Mouse (Mus musculus) limb, embryonic 14.5 days (tissue): ENCODE measurements at regions not wholly inside any gene's neighbourhood (a gene's known extent, or its start where the extent isn't known, plus 50 kb on each side); places are given as distances from the start of the nearest gene placed in this dataset.

Source experiments
- ATAC-seq: fragments of 200-750 bp; cut with Nextera tagmentation; 2 replicates; pipeline ENCODE4 v1.8.0; 2017; ENCODE audit warnings: low read depth, moderate number of reproducible peaks, moderate TSS enrichment; ENCODE audit not compliant: low FRiP score
- DNase-seq: peaks from one replicate; pipeline ENCODE4 v3.0.0-alpha.2; 2015; ENCODE audit warnings: low spot score
- H3K27ac ChIP-seq: fragments of 300-500 bp; sonication (generic); replicated peaks from 2 replicates; pipeline ENCODE4 v1.5.1; 2014; ENCODE audit warnings: low read depth, mild to moderate bottlenecking, low read length, moderate library complexity, mixed read lengths
- H3K27me3 ChIP-seq: fragments of 300-500 bp; sonication (generic); 2 replicates; pipeline ENCODE4 v1.6.1; 2014; ENCODE audit warnings: low read length, mixed read lengths; ENCODE audit not compliant: control insufficient read depth, insufficient read depth
- H3K36me3 ChIP-seq: fragments of 300-500 bp; sonication (generic); 2 replicates; pipeline ENCODE4 v1.6.1; 2014; ENCODE audit warnings: mild to moderate bottlenecking, low read length, moderate library complexity, mixed read lengths; ENCODE audit not compliant: control insufficient read depth, insufficient read depth
- H3K4me1 ChIP-seq: fragments of 300-500 bp; sonication (generic); 2 replicates; pipeline ENCODE4 v1.6.1; 2014; ENCODE audit warnings: antibody characterized with exemption, low read length, mixed read lengths; ENCODE audit not compliant: control insufficient read depth, insufficient read depth
- H3K4me2 ChIP-seq: fragments of 300-500 bp; sonication (generic); replicated peaks from 2 replicates; pipeline ENCODE4 v1.6.1; 2014; ENCODE audit warnings: low read depth, mild to moderate bottlenecking, low read length, moderate library complexity; ENCODE audit not compliant: severe bottlenecking
- H3K4me3 ChIP-seq: fragments of 300-500 bp; sonication (generic); replicated peaks from 2 replicates; pipeline ENCODE4 v1.5.1; 2014; ENCODE audit warnings: low read length
- H3K9ac ChIP-seq: fragments of 300-500 bp; sonication (generic); 2 replicates; pipeline ENCODE4 v1.6.1; 2014; ENCODE audit warnings: mild to moderate bottlenecking, low read depth, low read length, moderate library complexity; ENCODE audit not compliant: severe bottlenecking
- H3K9me3 ChIP-seq: fragments of 300-500 bp; sonication (generic); 2 replicates; pipeline ENCODE4 v1.6.1; 2016; ENCODE audit warnings: low read length; ENCODE audit not compliant: control insufficient read depth
- POLR2A ChIP-seq: fragments of 200-500 bp; IDR thresholded peaks from 2 replicates; pipeline ENCODE4 v1.8.0; 2012; ENCODE audit warnings: inconsistent platforms, mild to moderate bottlenecking, moderate library complexity, borderline replicate concordance; ENCODE audit not compliant: insufficient read depth, insufficient read length; ENCODE audit errors: extremely low read depth
- WGBS: fragments of 180-500 bp; shearing (Covaris S2); extraction: QIAGEN DNeasy Blood & Tissue Kit; methylation state at CpG from one replicate; pipeline ENCODE4 v1.1.7; 2014; 5-methylcytosine and 5-hydroxymethylcytosine counted together

DNA sequence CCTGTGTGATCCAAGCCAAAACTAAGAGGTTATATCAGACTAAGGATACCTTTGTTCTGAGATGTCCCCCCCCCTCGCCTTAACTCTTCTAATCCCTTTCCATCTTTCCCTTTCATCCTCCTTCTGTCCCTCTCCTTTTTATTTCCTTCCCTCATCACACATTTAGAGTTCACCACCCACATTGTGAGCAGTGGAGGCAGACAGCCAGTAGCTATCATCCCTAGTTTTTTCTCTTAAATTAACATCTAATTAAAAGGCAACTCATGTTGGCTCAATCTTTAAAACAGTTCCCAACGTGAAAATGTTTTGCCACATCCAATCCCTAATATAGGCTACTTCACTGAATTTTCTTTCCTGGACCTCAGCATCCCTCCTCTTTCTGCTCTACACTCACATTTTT lies 138.0 kb downstream of the Cst10 start:
- Histone ChIP-seq H3K9ac (no peak overlapping the region), H3K4me3 (no peak overlapping the region), H3K36me3 (no peaks in the 10 kb centered on the region), H3K4me2 (no peak overlapping the region), H3K9me3 (no peaks in the 10 kb centered on the region), H3K27me3 (no peaks in the 10 kb centered on the region), H3K4me1 (no peaks in the 10 kb centered on the region), H3K27ac (no peak overlapping the region)
- WGBS, result 64% methylated on average over 2 of the region's 2 CpGs
- ATAC-seq (no peak), DNase-seq (no peak)
- no peak for TF ChIP-seq POLR2A

DNA sequence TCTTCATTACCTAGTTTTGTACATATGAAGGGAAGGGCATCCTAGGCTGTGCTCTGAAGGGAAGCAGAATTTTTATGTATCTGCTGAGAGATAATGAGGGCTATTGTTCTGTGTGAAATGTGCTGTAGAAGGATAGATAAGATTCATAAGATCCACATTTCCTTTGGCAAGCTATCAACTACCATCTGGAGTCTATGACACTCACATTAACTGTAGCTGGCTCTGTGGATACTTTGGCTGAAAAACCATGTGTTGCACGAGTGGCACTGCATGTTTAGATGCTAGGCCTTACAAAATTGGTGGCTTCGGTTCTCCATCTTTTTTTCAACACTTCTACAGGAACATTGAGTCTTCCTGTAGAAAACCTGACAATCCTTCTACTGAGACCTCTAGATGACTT lies 140.9 kb downstream of the Cst10 start:
- Histone ChIP-seq H3K4me1 (no peaks in the 10 kb centered on the region), H3K27ac (no peak overlapping the region), H3K9ac (no peak overlapping the region), H3K9me3 (no peaks in the 10 kb centered on the region), H3K36me3 (no peaks in the 10 kb centered on the region), H3K4me3 (no peak overlapping the region), H3K4me2 (no peak overlapping the region), H3K27me3 (no peaks in the 10 kb centered on the region)
- DNase-seq (no peak), ATAC-seq (no peak)
- TF ChIP-seq POLR2A, result no peak
- WGBS, result 73% methylated on average over 2 of the region's 2 CpGs

DNA sequence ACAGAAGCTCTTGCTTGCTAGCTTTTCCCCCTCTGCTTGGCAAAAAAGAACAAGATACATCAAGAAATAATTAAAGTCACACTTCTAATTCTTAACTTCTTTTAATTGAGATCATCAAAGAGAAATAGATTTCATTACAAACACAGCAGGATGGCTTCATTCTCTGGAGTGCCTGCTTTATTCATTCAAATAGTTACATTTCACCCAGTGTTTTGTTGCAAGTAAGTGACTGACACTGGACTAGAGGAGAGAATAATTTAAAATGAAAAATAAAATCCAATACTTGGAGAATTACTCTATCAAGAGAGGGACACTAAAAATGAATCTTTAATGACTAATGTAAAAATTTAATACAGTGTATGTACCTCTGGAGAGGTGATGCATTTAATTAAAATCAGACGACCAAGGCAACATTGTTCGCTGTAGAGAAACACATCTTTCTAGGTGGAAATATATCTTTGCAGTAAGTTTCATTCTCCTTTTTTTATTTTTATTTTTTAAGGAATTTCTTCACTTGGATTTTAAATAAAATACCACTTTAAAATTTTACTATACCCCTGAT lies 141.9 kb downstream of the Cst10 start:
- Histone ChIP-seq H3K4me1 (no peaks in the 10 kb centered on the region), H3K9me3 (no peaks in the 10 kb centered on the region)
- 89% methylated on average over 2 of the region's 2 CpGs for WGBS

DNA sequence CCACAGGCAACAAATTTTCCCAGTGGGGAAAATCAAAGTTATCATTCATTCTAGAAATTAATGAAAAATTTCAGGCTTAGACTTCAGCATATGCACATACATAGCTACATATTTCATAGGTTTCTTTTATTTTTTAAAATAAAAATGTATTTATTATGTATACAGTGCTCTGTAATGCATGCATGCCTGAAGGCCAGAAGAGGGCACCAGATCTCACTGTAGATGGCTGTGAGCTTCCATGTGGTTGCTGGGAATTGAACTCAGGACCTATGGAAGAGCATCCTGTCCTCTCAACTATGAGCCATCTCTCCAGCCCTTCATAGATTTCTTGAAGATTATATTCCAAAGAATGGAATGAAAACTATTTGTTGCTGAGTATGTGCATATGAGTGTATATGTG lies 150.4 kb downstream of the Cst10 start:
- ATAC-seq, result no peak
- TF ChIP-seq POLR2A, result no peak
- Histone ChIP-seq H3K27me3 (no peaks in the 10 kb centered on the region), H3K9me3 (no peaks in the 10 kb centered on the region), H3K4me2 (no peak overlapping the region), H3K36me3 (no peaks in the 10 kb centered on the region), H3K9ac (no peak overlapping the region), H3K4me3 (no peak overlapping the region), H3K4me1 (no peaks in the 10 kb centered on the region), H3K27ac (no peak overlapping the region)
- DNase-seq, result no peak

More for the DNA sequence above, 141.9 kb downstream of the Cst10 start:
- Histone ChIP-seq H3K27ac (no peak overlapping the region), H3K27me3 (no peaks in the 10 kb centered on the region), H3K9ac (no peak overlapping the region), H3K4me3 (no peak overlapping the region), H3K36me3 (no peaks in the 10 kb centered on the region), H3K4me2 (no peak overlapping the region)
- no peak for TF ChIP-seq POLR2A
- ATAC-seq, result no peak
- DNase-seq, result no peak

DNA sequence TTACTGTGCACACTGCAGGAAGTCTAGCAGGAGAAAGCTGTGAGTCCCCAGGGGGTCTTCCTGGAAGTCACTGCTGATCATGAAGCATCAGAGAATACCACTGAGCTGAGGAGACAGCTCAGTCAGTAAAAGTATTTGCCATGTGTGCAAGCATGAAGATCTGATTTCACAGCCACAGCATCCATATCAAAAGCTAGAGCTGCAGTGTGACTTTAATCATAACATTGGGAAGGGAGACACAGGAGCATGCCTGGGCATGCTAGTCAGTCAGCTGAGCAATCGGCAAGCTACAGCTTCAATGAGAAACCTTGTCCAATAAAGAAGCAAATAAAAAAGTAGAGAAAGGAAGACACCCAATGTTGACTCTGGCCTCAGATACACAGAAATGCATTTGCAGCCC lies 168.9 kb downstream of the Cst10 start:
- no peak for TF ChIP-seq POLR2A
- Histone ChIP-seq H3K4me2 (no peak overlapping the region), H3K4me3 (no peak overlapping the region), H3K4me1 (no peaks in the 10 kb centered on the region), H3K9ac (no peak overlapping the region), H3K27ac (no peak overlapping the region), H3K9me3 (no peaks in the 10 kb centered on the region), H3K36me3 (no peaks in the 10 kb centered on the region), H3K27me3 (no peaks in the 10 kb centered on the region)
- 55% methylated on average over 1 of the region's 1 CpGs for WGBS
- ATAC-seq (no peak), DNase-seq (no peak)

DNA sequence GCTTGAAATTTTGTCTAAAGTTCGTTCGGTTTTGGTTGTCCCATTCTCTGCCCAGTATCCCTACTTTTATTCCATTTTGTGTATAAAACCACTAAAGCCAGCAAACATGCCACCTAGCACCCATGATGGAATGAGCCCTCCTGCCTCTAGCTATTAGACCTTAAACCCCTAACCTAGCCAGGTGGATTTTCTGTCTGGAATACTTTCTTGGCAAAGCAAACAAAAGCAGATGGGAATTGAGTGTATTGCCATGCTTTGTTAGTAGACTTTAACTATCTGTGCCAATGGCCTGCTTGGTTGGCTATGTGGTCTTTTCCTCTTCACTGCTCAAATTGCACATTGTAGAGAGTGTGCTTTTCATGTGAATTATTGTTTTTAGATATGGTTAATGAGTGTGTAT lies 197.7 kb downstream of the Cst10 start:
- Histone ChIP-seq H3K27me3 (no peaks in the 10 kb centered on the region), H3K4me3 (no peak overlapping the region), H3K36me3 (no peaks in the 10 kb centered on the region), H3K27ac (no peak overlapping the region), H3K4me2 (no peak overlapping the region), H3K9me3 (no peaks in the 10 kb centered on the region), H3K9ac (no peak overlapping the region), H3K4me1 (no peaks in the 10 kb centered on the region)
- DNase-seq, result no peak
- TF ChIP-seq POLR2A, result no peak
- WGBS, result 85% methylated on average over 2 of the region's 2 CpGs
- no peak for ATAC-seq
